Mouse (Mus musculus): Measurements from ENCODE around the gene Nrde2. TPM values are rescaled to one million over a fixed set of nuclear protein-coding genes. Genes with fewer than 3 reads are reported as not detected.

Nrde2 gene
- polyA plus RNA-seq, 1 experiment: 17.6 TPM

GRCm38 (mm10) chr12:100124913-100125798 is 34.3 kb downstream of the Nrde2 start:
- TF ChIP-seq POLR2A (IDR thresholded peaks at IDR 0.05; ENCODE audit: insufficient read depth, low read length) (no peak), EP300 (IDR thresholded peaks at IDR 0.05; ENCODE audit: insufficient read depth, low read depth, low read length) (no peak), CTCF (IDR thresholded peaks at IDR 0.05; ENCODE audit: low read depth, low read length) (peak; percentile 83)
- peaks cover 47% of the 10 kb centered on the region for H3K36me3 ChIP-seq (ENCODE audit: control insufficient read depth, insufficient read depth, low read length, poor library complexity, severe bottlenecking)
- no peak overlapping the region for H3K27ac ChIP-seq (ENCODE audit: insufficient read depth, low read length)
- peaks cover 1% of the 10 kb centered on the region for H3K4me1 ChIP-seq (ENCODE audit: control insufficient read depth, insufficient read depth, low read length)
- H3K27me3 ChIP-seq (ENCODE audit: control insufficient read depth, insufficient read depth, low read length, poor library complexity, severe bottlenecking): no peaks in the 10 kb centered on the region
- no peaks in the 10 kb centered on the region for H3K9me3 ChIP-seq (replicated peaks; ENCODE audit: control insufficient read depth, insufficient read depth, low read length, poor library complexity, severe bottlenecking)
- H3K4me3 ChIP-seq (ENCODE audit: low read depth, low read length): no peak overlapping the region
- H3K9ac ChIP-seq (ENCODE audit: low read depth, poor library complexity, severe bottlenecking): no peak overlapping the region

- no peak for TF ChIP-seq POLR2A (IDR thresholded peaks at IDR 0.05; ENCODE audit: insufficient read depth, low read length)
- Histone ChIP-seq H3K36me3 (ENCODE audit: control insufficient read depth, insufficient read depth, low read length, poor library complexity, severe bottlenecking) (peaks cover 61% of the 10 kb centered on the region), H3K4me1 (ENCODE audit: control insufficient read depth, insufficient read depth, low read length) (no peaks in the 10 kb centered on the region), H3K27ac (ENCODE audit: insufficient read depth, low read length) (no peak overlapping the region), H3K9ac (ENCODE audit: low read depth, poor library complexity, severe bottlenecking) (no peak overlapping the region), H3K9me3 (replicated peaks; ENCODE audit: control insufficient read depth, insufficient read depth, low read length, poor library complexity, severe bottlenecking) (no peaks in the 10 kb centered on the region), H3K27me3 (ENCODE audit: control insufficient read depth, insufficient read depth, low read length, poor library complexity, severe bottlenecking) (no peaks in the 10 kb centered on the region), H3K4me3 (ENCODE audit: low read depth, low read length) (no peak overlapping the region)
These were observed 36.0 kb downstream of the Nrde2 start for GRCm38 (mm10) chr12:100123476-100123875.

GRCm38 (mm10) chr12:100122921-100123381 is 36.5 kb downstream of the Nrde2 start:
- Histone ChIP-seq H3K27me3 (ENCODE audit: control insufficient read depth, insufficient read depth, low read length, poor library complexity, severe bottlenecking) (no peaks in the 10 kb centered on the region), H3K36me3 (ENCODE audit: control insufficient read depth, insufficient read depth, low read length, poor library complexity, severe bottlenecking) (peaks cover 66% of the 10 kb centered on the region), H3K9me3 (replicated peaks; ENCODE audit: control insufficient read depth, insufficient read depth, low read length, poor library complexity, severe bottlenecking) (no peaks in the 10 kb centered on the region), H3K4me1 (ENCODE audit: control insufficient read depth, insufficient read depth, low read length) (no peaks in the 10 kb centered on the region), H3K4me3 (ENCODE audit: low read depth, low read length) (no peak overlapping the region), H3K9ac (ENCODE audit: low read depth, poor library complexity, severe bottlenecking) (no peak overlapping the region), H3K27ac (ENCODE audit: insufficient read depth, low read length) (no peak overlapping the region)
- no peak for TF ChIP-seq EP300 (IDR thresholded peaks at IDR 0.05; ENCODE audit: insufficient read depth, low read depth, low read length)
- TF ChIP-seq CTCF (IDR thresholded peaks at IDR 0.05; ENCODE audit: low read depth, low read length): no peak
- no peak for TF ChIP-seq POLR2A (IDR thresholded peaks at IDR 0.05; ENCODE audit: insufficient read depth, low read length)

- Histone ChIP-seq H3K9ac (ENCODE audit: low read depth, poor library complexity, severe bottlenecking) (no peak overlapping the region), H3K4me1 (ENCODE audit: control insufficient read depth, insufficient read depth, low read length) (peaks cover 5% of the 10 kb centered on the region), H3K36me3 (ENCODE audit: control insufficient read depth, insufficient read depth, low read length, poor library complexity, severe bottlenecking) (peaks cover 84% of the 10 kb centered on the region), H3K4me3 (ENCODE audit: low read depth, low read length) (no peak overlapping the region), H3K27ac (ENCODE audit: insufficient read depth, low read length) (no peak overlapping the region), H3K9me3 (replicated peaks; ENCODE audit: control insufficient read depth, insufficient read depth, low read length, poor library complexity, severe bottlenecking) (no peaks in the 10 kb centered on the region), H3K27me3 (ENCODE audit: control insufficient read depth, insufficient read depth, low read length, poor library complexity, severe bottlenecking) (no peaks in the 10 kb centered on the region)
- no peak for TF ChIP-seq CTCF (IDR thresholded peaks at IDR 0.05; ENCODE audit: low read depth, low read length)
- no peak for TF ChIP-seq EP300 (IDR thresholded peaks at IDR 0.05; ENCODE audit: insufficient read depth, low read depth, low read length)
- no peak for TF ChIP-seq POLR2A (IDR thresholded peaks at IDR 0.05; ENCODE audit: insufficient read depth, low read length)
These were observed 43.5 kb downstream of the Nrde2 start for GRCm38 (mm10) chr12:100115982-100116381.

GRCm38 (mm10) chr12:100109986-100110696 is 49.3 kb downstream of the Nrde2 start, which contains the start of gene Psmc1:
Gene Psmc1, plus strand, starts transcription at chr12:100110154.
- TF ChIP-seq EP300 (IDR thresholded peaks at IDR 0.05; ENCODE audit: insufficient read depth, low read depth, low read length): no peak
- peak; percentile 54 for TF ChIP-seq POLR2A (IDR thresholded peaks at IDR 0.05; ENCODE audit: insufficient read depth, low read length)
- peak within 1 kb of the TSS; percentile 31 for H3K27ac ChIP-seq (ENCODE audit: insufficient read depth, low read length)
- H3K9ac ChIP-seq (ENCODE audit: low read depth, poor library complexity, severe bottlenecking): peak within 1 kb of the TSS; percentile 85
- peaks cover 8% of the 10 kb centered on the region for H3K4me1 ChIP-seq (ENCODE audit: control insufficient read depth, insufficient read depth, low read length)
- peak within 1 kb of the TSS; percentile 95 for H3K4me3 ChIP-seq (ENCODE audit: low read depth, low read length)
- no peaks in the 10 kb centered on the region for H3K9me3 ChIP-seq (replicated peaks; ENCODE audit: control insufficient read depth, insufficient read depth, low read length, poor library complexity, severe bottlenecking)
- H3K27me3 ChIP-seq (ENCODE audit: control insufficient read depth, insufficient read depth, low read length, poor library complexity, severe bottlenecking): no peaks in the 10 kb centered on the region
- H3K36me3 ChIP-seq (ENCODE audit: control insufficient read depth, insufficient read depth, low read length, poor library complexity, severe bottlenecking): peaks cover 27% of the 10 kb centered on the region

- peaks cover 8% of the 10 kb centered on the region for H3K4me1 ChIP-seq (ENCODE audit: control insufficient read depth, insufficient read depth, low read length)
- H3K9me3 ChIP-seq (replicated peaks; ENCODE audit: control insufficient read depth, insufficient read depth, low read length, poor library complexity, severe bottlenecking): no peaks in the 10 kb centered on the region
- 0 out of 2 replicates have a peak overlapping the region, but pooled peaks have one; percentile 27 for H3K4me3 ChIP-seq (ENCODE audit: low read depth, low read length)
- no peak overlapping the region for H3K27ac ChIP-seq (ENCODE audit: insufficient read depth, low read length)
- no peaks in the 10 kb centered on the region for H3K27me3 ChIP-seq (ENCODE audit: control insufficient read depth, insufficient read depth, low read length, poor library complexity, severe bottlenecking)
- H3K36me3 ChIP-seq (ENCODE audit: control insufficient read depth, insufficient read depth, low read length, poor library complexity, severe bottlenecking): peaks cover 7% of the 10 kb centered on the region
- TF ChIP-seq CTCF (IDR thresholded peaks at IDR 0.05; ENCODE audit: low read depth, low read length) (no peak), EP300 (IDR thresholded peaks at IDR 0.05; ENCODE audit: insufficient read depth, low read depth, low read length) (0 out of 2 replicates have a peak, but pooled peaks have one; percentile 48)
- no peak overlapping the region for H3K9ac ChIP-seq (ENCODE audit: low read depth, poor library complexity, severe bottlenecking)
These were observed 52.0 kb downstream of the Nrde2 start for GRCm38 (mm10) chr12:100107436-100107835.
